Mouse (Mus musculus) right cerebral cortex, postnatal 14 days (tissue): ENCODE data around the gene Oaz2.

Experiments used
- DNase-seq: peaks from one replicate; pipeline ENCODE4 v3.0.0; 2022

Oaz2 gene

DNA sequence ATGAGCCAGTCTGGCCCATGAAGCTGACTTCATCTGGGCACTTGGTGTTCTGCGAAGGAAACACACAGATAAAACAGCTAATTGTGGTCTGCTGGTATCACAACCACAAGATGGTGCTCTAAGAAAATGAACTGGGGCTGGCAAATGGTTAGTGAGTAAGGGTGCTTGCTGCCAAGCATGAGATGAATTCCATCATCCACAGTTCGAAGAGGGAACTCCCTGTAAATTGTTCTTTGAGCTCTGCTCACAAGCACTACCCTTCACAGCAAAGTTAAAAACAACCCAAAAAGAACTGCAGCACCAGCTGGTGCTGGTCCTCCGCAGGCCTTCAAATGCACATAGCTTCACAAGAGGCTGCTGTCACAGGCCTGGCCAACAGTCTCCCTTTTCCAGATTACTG is 27.8 kb downstream of the Oaz2 start:
- DNase-seq = no peak

DNA sequence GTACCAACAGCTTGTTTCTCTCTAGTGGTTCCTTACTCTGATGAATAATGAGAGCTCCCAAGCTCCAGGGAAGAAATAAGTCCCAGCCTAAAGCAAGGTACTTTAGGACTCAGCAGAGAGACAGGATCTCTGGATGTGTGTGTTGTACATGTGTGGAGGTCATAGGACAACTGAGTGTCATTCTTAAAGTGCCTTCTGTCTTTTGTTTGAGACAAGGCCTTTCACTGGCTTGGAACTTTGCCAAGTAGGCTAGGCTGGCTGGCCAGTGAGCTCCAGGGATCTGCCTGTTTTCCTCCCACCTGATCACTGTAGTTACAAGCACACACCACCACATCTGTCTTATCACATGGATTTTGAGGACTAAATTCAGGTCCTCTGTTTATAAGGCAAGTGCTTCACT is 28.5 kb downstream of the Oaz2 start:
- DNase-seq = no peak

DNA sequence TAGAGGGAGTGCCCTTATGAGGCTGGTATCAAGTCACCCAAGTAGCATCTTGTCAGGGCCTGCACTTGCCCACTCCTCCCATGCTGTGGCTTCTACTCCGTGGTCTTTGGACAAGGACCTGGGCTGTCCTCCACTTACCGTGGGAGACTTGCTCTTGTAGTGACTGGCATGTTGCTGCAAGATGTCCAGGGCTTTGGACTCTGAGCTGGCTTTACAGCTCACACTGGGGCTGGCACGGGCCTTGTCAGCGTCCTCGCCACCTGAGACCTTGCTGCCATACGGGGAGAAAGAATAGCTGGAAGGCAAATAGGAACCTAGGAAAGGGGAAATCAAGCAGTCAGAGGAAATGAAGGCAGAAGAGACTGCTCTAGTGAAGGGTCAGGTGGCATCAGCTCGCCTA is 29.6 kb downstream of the Oaz2 start:
- no peak for DNase-seq

DNA sequence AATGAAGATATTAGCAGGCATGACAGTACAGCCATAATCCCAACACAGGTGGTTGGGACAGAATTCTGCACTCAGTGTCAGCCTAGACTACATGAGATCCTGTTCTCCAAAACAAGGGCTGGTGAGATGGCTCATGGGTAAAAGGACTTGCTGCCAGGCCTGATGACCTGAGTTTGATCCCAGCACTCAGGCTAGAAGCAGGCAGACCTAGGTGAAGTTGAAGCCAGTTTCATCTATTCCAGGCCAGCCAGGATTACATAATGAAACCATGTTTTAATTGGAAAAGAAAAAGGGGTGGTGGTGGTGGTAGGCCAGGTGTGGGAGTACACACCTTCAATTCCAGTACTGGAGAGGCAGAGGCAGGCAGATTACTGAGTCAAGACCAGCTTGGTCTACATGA is 30.2 kb downstream of the Oaz2 start:
- no peak for DNase-seq

DNA sequence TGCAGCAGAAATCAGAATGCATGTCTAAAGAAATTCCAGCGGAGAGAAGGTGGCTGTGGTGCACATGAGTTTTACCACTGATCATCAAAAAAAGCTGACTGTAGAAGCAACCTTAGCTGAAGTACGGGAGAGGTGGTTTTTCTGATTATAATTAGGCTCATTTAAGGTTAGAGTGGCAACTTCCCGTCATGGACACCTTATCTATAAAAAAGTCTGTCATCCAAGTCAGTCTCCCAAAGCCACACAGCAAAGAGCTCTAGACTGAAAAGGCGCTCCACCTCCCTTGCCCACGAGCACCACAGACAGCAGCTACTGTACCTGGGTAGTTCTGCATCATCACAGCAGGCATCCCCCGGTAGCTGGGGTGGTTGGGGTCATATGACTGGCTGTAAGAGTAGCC is 32.7 kb downstream of the Oaz2 start:
- DNase-seq = no peak

DNA sequence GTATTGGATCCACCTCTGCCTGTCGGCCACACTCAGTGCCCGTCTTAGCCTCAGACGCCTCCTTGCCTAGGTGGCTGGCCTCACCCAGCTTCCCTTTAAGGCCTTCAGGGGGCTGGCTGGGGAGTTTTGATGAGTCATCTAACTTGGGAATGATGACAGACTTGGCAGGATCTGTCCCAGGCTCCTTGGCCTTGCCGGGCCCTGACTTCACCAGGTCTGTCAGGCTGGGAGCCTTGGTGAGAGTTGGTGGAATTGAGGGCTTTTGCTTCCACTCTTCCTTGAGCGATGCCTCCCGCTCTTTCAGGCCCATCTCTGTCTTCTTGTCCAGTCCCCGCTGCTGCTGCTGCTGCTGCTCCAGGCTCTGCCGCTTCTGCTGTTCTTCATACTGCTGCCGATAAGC is 34.5 kb downstream of the Oaz2 start:
- no peak for DNase-seq

DNA sequence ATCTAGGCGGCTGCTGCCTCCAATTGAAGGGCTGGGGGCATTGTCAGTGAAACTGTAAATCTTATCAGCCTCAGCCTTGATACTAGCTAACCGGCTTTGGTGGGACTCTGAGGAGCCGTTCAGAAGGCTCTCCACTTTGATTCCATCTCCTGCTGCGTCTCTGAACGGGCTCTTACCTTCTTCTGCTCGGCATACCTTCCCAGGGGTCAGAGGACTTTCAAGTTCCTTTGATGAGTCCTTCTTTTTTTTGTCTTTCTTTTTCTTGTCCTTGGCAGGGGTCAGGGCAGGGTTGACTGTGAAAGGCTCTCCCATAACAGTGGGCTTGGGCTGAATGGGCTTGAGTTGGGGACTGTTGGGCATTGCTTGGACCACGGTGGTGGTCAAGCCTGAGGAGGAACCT is 35.4 kb downstream of the Oaz2 start:
- DNase-seq = no peak

DNA sequence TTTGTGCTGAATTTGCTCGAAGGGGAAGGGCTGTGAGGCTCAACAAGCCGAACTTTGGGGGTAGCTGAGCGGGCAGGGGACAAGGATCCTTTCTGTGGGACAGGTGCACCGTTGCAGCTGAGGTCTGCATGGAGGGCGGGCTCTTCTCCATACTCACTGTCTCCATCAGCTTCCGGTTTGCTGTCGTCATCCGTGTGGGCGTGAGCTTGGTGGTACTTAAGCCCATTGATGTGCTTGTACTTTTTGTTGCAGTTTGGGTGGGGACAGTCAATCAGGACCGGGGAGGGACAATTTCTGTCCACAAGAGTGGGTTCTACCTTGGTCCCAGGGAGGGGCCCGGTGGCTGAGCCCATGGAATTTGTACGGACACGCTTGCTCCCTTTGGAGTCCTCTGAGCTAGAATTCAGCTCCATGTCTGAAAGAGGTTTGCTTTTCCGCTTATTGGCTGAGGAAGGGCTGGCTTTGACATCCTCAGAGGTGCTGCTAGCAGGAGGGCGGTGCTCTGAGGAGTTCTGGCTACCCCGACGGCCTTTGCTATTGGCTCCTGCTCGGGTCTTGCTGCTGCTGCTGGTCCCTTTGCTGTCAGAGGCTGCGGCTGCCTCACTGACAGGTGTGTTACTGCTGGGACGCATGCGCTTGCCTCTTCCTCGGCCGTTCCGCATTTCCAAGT is 36.3 kb downstream of the Oaz2 start:
- DNase-seq = no peak

DNA sequence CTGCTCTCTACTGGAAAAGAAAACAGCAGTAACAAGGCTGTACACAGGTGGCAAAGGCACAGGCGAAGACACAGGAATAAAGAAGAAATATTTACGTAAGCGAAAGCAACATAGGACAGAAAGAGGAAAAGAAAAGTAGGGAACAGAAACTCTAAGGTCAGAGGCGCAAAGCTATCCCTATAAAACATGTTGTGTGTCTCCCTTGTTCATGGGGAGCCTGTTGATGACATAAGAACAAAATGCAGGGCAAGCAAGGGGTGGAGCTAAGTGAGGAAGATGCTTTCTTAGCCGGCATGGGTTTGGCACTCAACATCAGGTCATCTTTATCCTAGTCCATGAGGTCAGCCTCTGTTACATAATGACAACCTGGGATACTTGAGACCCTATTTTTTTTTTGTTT is 50.4 kb downstream of the Oaz2 start:
- DNase-seq = no peak

DNA sequence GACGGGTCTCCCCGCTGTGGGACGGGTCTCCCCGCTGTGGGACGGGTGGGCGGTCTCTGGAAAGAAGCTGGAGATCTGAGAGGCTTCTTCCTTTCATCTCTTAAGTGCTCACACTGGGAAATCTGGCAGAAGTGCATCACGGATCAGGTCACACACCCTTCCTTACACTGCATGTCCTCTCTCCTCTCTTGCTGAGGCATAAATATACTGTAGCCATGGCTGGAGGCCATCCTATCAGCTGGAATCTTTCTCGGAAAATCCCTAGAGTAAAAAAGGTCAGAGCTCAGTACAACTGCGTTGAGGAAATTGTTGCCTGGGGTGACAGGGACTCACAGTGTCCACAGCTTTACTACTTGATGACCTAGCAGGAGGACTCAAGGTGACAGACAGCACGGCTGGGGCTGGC is 53.4 kb downstream of the Oaz2 start:
- DNase-seq = no peak

DNA sequence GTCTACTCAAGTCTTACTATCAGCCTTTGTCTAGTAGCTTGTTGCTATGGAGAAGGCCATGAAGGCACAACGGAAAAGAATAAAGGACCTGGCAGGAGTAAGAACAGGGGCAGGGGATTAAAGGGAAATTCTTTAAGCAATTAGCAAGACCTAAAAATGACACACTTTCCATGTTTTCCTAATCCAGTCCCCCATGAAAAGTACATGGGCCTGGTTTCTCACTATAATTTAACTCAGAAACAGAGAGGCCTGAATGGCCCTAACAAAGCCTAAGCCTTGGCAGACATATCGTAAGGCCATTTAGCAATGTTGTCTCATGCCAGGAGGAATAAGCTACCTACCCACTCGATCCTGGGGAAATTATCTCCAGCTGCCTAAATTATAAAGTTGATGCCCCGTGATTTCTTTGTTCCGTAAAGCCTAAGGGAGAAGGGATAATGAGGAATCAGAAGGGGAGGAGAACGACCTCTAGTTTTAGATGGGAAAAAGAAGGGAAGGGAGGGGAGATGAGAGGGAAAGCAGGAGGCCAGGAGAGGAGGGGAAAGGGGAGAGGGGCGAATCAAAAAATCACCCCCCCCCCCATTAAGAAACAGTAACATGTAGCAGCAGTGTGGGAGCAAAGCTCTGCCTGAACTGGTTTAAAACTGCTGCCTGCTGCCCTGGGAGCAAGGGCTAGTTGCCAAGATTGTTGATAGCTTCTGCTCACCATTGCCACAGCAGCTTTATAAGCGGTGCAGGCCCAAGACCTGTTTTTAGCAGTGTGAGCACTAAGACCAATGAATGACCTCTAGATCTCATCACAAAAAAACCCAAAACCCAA is 56.9 kb downstream of the Oaz2 start:
- no peak for DNase-seq

DNA sequence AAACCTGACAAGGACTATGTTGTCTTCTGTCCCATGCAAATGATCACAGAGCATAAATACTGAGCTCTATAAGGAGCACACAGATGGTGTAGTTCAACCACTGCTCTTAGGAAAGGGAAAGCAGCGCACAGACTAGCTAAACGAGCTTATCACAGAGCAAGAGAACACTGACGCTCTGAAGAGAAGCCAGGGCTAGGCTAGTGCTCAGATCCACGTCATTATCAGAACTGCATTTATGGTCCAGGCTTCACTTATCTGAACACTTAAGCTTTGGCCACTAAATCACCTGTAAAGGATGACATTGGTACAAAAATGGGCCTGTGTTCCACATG is 57.5 kb downstream of the Oaz2 start:
- DNase-seq = no peak

DNA sequence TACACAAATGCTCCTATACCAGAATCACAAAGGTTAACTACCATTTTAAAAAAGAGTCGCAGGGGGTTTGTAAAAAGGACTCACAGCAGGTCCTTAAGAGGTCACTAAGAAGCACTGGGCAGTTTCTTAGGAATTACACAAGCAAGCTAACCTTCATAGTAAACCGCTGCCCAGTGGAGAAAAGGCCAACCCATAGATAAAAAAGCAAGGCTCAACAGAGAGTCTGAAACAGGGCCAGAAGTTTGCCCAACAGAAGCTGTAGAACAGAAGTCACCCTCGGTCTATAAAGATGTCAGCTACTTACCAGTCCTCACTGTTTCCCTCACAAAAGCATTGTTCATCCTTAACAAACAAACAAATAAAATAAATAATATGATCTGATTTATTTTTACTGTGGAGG is 58.6 kb downstream of the Oaz2 start:
- DNase-seq = no peak

DNA sequence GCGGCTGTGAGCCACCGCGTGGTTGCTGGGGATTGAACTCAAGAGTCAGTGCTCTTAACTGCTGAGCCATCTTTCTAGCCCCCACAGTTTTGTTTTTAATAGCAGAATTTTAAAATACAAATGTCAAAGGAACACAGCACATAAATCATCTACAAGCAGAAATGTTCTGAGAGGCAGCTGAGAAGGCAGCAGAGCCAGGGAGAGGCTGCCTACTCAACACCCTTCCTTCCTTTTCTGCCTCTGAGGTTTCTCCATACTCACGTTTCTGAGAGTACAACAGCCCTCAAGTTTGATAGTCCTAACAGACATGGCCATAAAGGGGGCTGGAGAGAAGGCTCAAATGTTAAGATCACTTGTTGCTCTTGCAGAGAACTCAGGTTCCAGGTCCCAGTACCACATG is 59.7 kb downstream of the Oaz2 start:
- no peak for DNase-seq

DNA sequence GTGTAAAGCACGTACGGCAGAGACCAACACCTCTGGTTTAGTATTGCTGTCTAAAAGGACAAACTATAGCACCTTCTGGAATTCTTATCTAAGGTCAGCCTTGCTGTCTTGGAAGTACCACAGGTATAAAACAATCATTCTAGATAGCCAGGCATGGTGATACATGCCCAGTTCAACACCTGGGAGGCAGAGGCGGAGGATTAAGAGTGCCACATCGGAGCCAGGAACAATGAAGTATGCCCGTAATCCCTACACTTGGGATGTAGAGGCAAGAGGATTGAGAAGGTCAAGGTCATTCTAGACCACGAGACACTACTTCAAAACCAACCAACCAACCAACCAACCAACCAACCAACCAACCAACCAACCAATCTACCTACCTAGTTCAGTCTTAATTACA is 60.8 kb downstream of the Oaz2 start:
- no peak for DNase-seq

DNA sequence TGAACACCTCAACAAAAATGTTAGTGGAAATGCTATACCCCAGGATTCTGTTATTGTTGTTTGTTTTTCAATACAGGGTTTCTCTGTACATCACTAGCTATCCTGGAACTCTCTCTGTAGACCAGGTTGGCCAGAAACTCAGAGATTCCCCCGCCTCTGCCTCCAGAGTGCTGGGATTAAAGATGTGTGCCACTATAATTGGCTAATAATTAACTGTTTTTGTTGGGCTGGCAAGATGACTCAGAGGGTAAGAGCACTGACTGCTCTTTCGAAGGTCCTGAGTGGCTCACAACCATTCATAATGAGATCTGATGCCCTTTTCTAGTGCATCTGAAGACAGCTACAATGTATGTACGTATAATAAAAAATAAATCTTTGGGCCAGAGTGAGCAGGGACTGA is 67.1 kb downstream of the Oaz2 start:
- no peak for DNase-seq
